Mouse (Mus musculus): ENCODE data around the gene Aldh3a2.

DNA sequence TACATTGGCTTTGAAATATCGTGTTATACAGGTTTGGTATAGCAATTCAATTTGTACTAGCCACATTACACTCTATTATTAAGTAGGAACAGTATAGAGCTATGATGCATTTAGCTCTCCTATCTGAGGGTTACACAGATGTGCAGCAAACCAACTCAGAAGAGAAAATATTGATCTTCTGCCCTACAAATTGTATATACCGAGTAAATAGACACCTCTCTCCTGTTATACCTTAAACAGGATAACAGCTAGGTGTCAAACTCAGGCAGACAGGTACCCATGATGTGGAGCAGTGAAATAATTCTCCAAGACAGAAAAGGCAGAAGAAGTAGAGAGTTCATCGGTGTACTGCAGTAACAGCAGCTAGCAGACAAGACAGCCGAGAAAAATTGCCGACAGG lies 91.5 kb downstream of the Aldh3a2 start:
- TF ChIP-seq CTCF (conservative IDR thresholded peaks at IDR 0.05 in 1 of 2, IDR thresholded peaks at IDR 0.05 in 1 of 2; ENCODE audit: low read depth in 2 of 2, low read length in 2 of 2) (no peak), CHD2 (IDR thresholded peaks at IDR 0.05; ENCODE audit: low read length) (no peak), HCFC1 (IDR thresholded peaks at IDR 0.05; ENCODE audit: low read depth, low read length) (no peak), ZC3H11A (IDR thresholded peaks at IDR 0.05; ENCODE audit: low read depth, low read length) (no peak), JUND (conservative IDR thresholded peaks at IDR 0.05; ENCODE audit: low read depth, low read length) (no peak), EP300 (IDR thresholded peaks at IDR 0.05; ENCODE audit: low read length) (no peak), POLR2A (IDR thresholded peaks at IDR 0.05; ENCODE audit: low read depth, low read length) (no peak)
